Mouse (Mus musculus) heart, embryonic 12.5 days (tissue): ENCODE results near the gene Pdzrn3. TPM values are rescaled to one million over a fixed set of nuclear protein-coding genes. Genes with fewer than 3 reads are reported as not detected.

Experiments used
- ATAC-seq: fragments of 200-750 bp; cut with Nextera tagmentation; 2 replicates; pipeline ENCODE4 v1.8.0; 2017; ENCODE audit warnings: moderate TSS enrichment, moderate library complexity; ENCODE audit not compliant: insufficient number of reproducible peaks, low FRiP score
- H3K27ac ChIP-seq: fragments of 300-500 bp; sonication (generic); 2 replicates; pipeline ENCODE4 v1.5.1; 2016; ENCODE audit warnings: mild to moderate bottlenecking, moderate library complexity; ENCODE audit not compliant: poor library complexity, severe bottlenecking
- H3K27me3 ChIP-seq: fragments of 300-500 bp; sonication (generic); replicated peaks from 2 replicates; pipeline ENCODE4 v1.6.1; 2016; ENCODE audit warnings: mild to moderate bottlenecking, moderate library complexity
- H3K36me3 ChIP-seq: fragments of 300-500 bp; sonication (generic); 2 replicates; pipeline ENCODE4 v1.6.1; 2016; ENCODE audit warnings: mild to moderate bottlenecking, moderate library complexity
- H3K4me1 ChIP-seq: fragments of 300-500 bp; sonication (generic); replicated peaks from 2 replicates; pipeline ENCODE4 v1.6.1; 2016; ENCODE audit warnings: mild to moderate bottlenecking
- H3K4me2 ChIP-seq: fragments of 300-500 bp; sonication (generic); 2 replicates; pipeline ENCODE4 v1.6.1; 2016; ENCODE audit warnings: mild to moderate bottlenecking, moderate library complexity
- H3K4me3 ChIP-seq: fragments of 300-500 bp; sonication (generic); 2 replicates; pipeline ENCODE4 v1.5.1; 2016; ENCODE audit warnings: mild to moderate bottlenecking
- H3K9ac ChIP-seq: fragments of 300-500 bp; sonication (generic); 2 replicates; pipeline ENCODE4 v1.6.1; 2016; ENCODE audit warnings: mild to moderate bottlenecking, moderate library complexity
- H3K9me3 ChIP-seq: fragments of 300-500 bp; sonication (generic); replicated peaks from 2 replicates; pipeline ENCODE4 v1.6.1; 2016; ENCODE audit warnings: mild to moderate bottlenecking, moderate library complexity
- whole genome bisulfite sequencing: fragments of 180-500 bp; shearing (Covaris S2); methylation state at CpG from one replicate; pipeline ENCODE4 v1.1.7; 2016; 5-methylcytosine and 5-hydroxymethylcytosine counted together
- polyA plus RNA-seq: library from polyadenylated mRNA; unstranded; fragments of >200 nt; fragmentation: Nextera tagmentation; extraction: Ambion mirVana; gene quantifications from 2 replicates; pipeline ENCODE4 v1.2.1, GENCODE M21; 2016

Gene Pdzrn3
- polyA plus RNA-seq, 1 experiment from 2014 or later: 14.0 TPM

- WGBS: 70% methylated on average over 3 of the region's 3 CpGs
Measured at GRCm38 (mm10) chr6:101219004-101219403, 158.7 kb downstream of the Pdzrn3 start.

GRCm38 (mm10) chr6:101218197-101218596 lies 159.5 kb downstream of the Pdzrn3 start:
- 83% methylated on average over 4 of the region's 4 CpGs for WGBS
- no peak for ATAC-seq

More at GRCm38 (mm10) chr6:101219004-101219403, 158.7 kb downstream of the Pdzrn3 start:
- ATAC-seq: no peak
- no peak overlapping the region for H3K4me2 ChIP-seq
- peaks cover 30% of the 10 kb centered on the region for H3K4me1 ChIP-seq
- H3K9me3 ChIP-seq: no peaks in the 10 kb centered on the region
- no peak overlapping the region for H3K27ac ChIP-seq
- no peak overlapping the region for H3K9ac ChIP-seq
- no peaks in the 10 kb centered on the region for H3K27me3 ChIP-seq
- H3K36me3 ChIP-seq: no peaks in the 10 kb centered on the region
- H3K4me3 ChIP-seq: no peak overlapping the region

DNA sequence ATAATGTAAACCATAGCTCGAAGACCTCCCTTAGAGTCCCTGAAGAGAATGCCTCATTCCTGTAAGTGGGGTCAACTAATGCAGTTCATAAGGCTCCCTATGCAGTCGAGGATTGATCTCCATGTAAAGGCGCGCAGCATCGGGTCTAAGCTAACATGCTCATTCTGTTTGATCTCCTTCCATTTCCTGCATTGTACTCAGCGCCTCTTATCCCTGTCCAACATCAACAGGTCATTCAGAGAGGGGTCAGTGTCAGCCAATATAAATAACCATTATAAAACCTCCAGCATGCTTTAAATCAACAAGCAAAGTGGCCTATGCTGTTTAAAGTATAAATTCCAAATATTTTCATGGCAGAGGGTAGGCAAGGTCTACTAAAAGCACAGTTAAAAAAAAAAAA lies 159.9 kb downstream of the Pdzrn3 start:
- Histone ChIP-seq H3K4me1 (peaks cover 26% of the 10 kb centered on the region), H3K27ac (no peak overlapping the region), H3K9ac (no peak overlapping the region), H3K4me2 (no peak overlapping the region), H3K36me3 (no peaks in the 10 kb centered on the region), H3K4me3 (no peak overlapping the region), H3K9me3 (no peaks in the 10 kb centered on the region), H3K27me3 (no peaks in the 10 kb centered on the region)
- ATAC-seq: no peak
- 60% methylated on average over 6 of the region's 6 CpGs for WGBS

More at GRCm38 (mm10) chr6:101218197-101218596, 159.5 kb downstream of the Pdzrn3 start:
- Histone ChIP-seq H3K4me2 (no peak overlapping the region), H3K4me1 (peaks cover 30% of the 10 kb centered on the region), H3K27ac (no peak overlapping the region), H3K4me3 (no peak overlapping the region), H3K9ac (no peak overlapping the region), H3K9me3 (no peaks in the 10 kb centered on the region), H3K27me3 (no peaks in the 10 kb centered on the region), H3K36me3 (no peaks in the 10 kb centered on the region)

GRCm38 (mm10) chr6:101215436-101215791 lies 162.3 kb downstream of the Pdzrn3 start:
- peak overlapping the region; percentile 42; the same call in 1 of the 2 replicates for H3K4me2 ChIP-seq
- peak; percentile 42; the same call in 1 of the 2 replicates for ATAC-seq

GRCm38 (mm10) chr6:101214734-101215435 lies 162.8 kb downstream of the Pdzrn3 start:
- WGBS: 85% methylated on average over 8 of the region's 8 CpGs
- peak overlapping the region; percentile 42; the same call in 1 of the 2 replicates for H3K4me2 ChIP-seq
- peaks cover 19% of the 10 kb centered on the region for H3K4me1 ChIP-seq
- no peaks in the 10 kb centered on the region for H3K27me3 ChIP-seq
- H3K9me3 ChIP-seq: no peaks in the 10 kb centered on the region
- H3K36me3 ChIP-seq: no peaks in the 10 kb centered on the region
- ATAC-seq: no peak
- no peak overlapping the region for H3K9ac ChIP-seq
- H3K27ac ChIP-seq: no peak overlapping the region
- H3K4me3 ChIP-seq: no peak overlapping the region

More at GRCm38 (mm10) chr6:101215436-101215791, 162.3 kb downstream of the Pdzrn3 start:
- H3K9ac ChIP-seq: no peak overlapping the region
- H3K36me3 ChIP-seq: no peaks in the 10 kb centered on the region
- no peaks in the 10 kb centered on the region for H3K27me3 ChIP-seq
- H3K27ac ChIP-seq: no peak overlapping the region
- no peaks in the 10 kb centered on the region for H3K9me3 ChIP-seq
- 45% methylated on average over 16 of the region's 16 CpGs for WGBS
- peaks cover 19% of the 10 kb centered on the region for H3K4me1 ChIP-seq
- H3K4me3 ChIP-seq: no peak overlapping the region

- WGBS: 82% methylated on average over 5 of the region's 5 CpGs
- Histone ChIP-seq H3K4me1 (peaks cover 13% of the 10 kb centered on the region), H3K4me3 (no peak overlapping the region), H3K9me3 (no peaks in the 10 kb centered on the region), H3K9ac (no peak overlapping the region), H3K4me2 (no peak overlapping the region), H3K27ac (no peak overlapping the region), H3K27me3 (no peaks in the 10 kb centered on the region), H3K36me3 (no peaks in the 10 kb centered on the region)
- no peak for ATAC-seq
Measured at GRCm38 (mm10) chr6:101213066-101213465, 164.6 kb downstream of the Pdzrn3 start.

GRCm38 (mm10) chr6:101212086-101212485 lies 165.6 kb downstream of the Pdzrn3 start:
- H3K4me3 ChIP-seq: no peak overlapping the region
- no peaks in the 10 kb centered on the region for H3K36me3 ChIP-seq
- no peak overlapping the region for H3K4me2 ChIP-seq
- H3K4me1 ChIP-seq: peaks cover 13% of the 10 kb centered on the region
- no peak overlapping the region for H3K9ac ChIP-seq
- 86% methylated on average over 6 of the region's 6 CpGs for WGBS
- ATAC-seq: no peak
- no peaks in the 10 kb centered on the region for H3K9me3 ChIP-seq
- no peaks in the 10 kb centered on the region for H3K27me3 ChIP-seq
- no peak overlapping the region for H3K27ac ChIP-seq

- 86% methylated on average over 8 of the region's 8 CpGs for WGBS
- Histone ChIP-seq H3K9me3 (no peaks in the 10 kb centered on the region), H3K36me3 (no peaks in the 10 kb centered on the region), H3K4me2 (no peak overlapping the region), H3K27me3 (no peaks in the 10 kb centered on the region), H3K4me1 (peaks cover 11% of the 10 kb centered on the region), H3K9ac (no peak overlapping the region), H3K4me3 (no peak overlapping the region), H3K27ac (no peak overlapping the region)
- no peak for ATAC-seq
Measured at GRCm38 (mm10) chr6:101211361-101211841, 166.3 kb downstream of the Pdzrn3 start.

DNA sequence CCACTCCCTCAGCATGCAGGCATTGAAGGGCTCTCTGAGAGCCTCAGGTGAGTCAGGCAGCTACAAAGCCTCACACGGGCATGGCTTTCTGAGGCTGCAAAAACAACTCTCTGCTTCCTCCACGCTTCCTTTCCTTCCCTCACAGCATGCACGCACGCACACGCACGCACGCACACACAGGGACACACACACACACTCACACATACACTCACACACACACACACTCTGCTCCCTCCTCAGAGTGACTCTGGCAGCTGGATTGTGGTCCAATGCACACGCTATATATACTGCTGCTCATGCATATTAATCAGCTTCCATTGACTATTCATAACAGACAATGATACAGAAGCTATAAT lies 178.8 kb downstream of the Pdzrn3 start:
- Histone ChIP-seq H3K4me3 (0 out of 2 replicates have a peak overlapping the region, but pooled peaks have one; percentile 1), H3K9me3 (no peaks in the 10 kb centered on the region), H3K9ac (0 out of 2 replicates have a peak overlapping the region, but pooled peaks have one; percentile 5), H3K36me3 (no peaks in the 10 kb centered on the region), H3K4me2 (peak overlapping the region; percentile 47), H3K27me3 (0 out of 2 replicates have a peak, but pooled peaks cover 13% of the 10 kb centered on the region), H3K27ac (no peak overlapping the region), H3K4me1 (peaks cover 31% of the 10 kb centered on the region)
- no peak for ATAC-seq
- WGBS: 31% methylated on average over 8 of the region's 8 CpGs

DNA sequence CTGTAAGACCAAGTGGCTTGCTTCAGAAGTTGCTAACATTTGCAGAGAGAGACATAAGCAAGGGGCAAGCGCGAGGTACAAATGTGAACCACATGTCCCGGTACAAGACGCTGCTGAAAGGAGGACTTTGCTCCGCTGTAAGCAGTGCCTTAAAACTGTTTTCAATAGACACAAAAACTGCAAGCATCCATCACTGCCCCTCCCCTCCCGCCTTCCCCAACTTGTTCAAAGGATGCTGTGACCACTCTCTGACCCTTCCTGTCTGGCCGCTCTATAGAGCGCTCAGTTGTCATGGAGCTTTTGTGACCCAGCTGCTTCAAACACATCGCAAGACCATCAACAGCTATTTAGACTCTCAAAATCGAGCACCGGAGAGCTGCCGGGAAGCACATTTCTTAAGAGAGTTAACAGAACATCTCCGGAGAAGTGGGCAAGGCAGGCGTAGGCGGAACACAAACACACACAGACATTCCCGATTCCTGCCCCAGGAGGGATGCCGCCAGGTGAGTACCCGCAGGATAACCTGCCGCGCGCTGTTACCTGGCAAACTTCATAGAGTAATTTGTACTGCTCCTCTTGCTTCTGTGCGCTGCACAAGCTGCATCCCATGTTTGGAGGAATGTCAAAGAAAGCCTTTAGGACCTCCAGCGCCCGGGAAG lies 179.3 kb downstream of the Pdzrn3 start:
- 0 out of 2 replicates have a peak, but pooled peaks cover 13% of the 10 kb centered on the region for H3K27me3 ChIP-seq
- H3K4me1 ChIP-seq: peaks cover 31% of the 10 kb centered on the region
- H3K4me3 ChIP-seq: 0 out of 2 replicates have a peak overlapping the region, but pooled peaks have one; percentile 1
- no peak for ATAC-seq
- H3K27ac ChIP-seq: no peak overlapping the region
- H3K9ac ChIP-seq: 0 out of 2 replicates have a peak overlapping the region, but pooled peaks have one; percentile 5
- no peaks in the 10 kb centered on the region for H3K9me3 ChIP-seq
- WGBS: 26% methylated on average over 24 of the region's 24 CpGs
- no peaks in the 10 kb centered on the region for H3K36me3 ChIP-seq
- H3K4me2 ChIP-seq: peak overlapping the region; percentile 47

DNA sequence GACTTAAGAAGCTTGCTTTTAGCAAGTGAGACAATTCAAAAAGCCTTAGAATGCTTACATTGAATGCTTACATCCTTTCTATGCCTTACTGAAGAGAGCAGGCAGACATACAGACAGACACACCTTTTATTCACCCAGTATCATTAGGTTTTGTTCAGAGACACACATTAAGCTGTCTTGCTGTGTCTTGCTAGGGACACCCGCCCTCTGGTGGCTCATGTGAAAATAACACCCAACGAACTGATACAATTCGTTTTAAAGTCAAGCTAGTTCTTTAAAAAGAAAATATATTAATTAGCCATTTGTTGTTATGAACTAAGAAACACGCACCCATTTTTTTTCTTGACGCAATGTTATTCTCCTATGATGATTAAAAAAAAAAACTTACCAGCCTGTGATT lies 180.1 kb downstream of the Pdzrn3 start:
- no peaks in the 10 kb centered on the region for H3K36me3 ChIP-seq
- 16% methylated on average over 5 of the region's 5 CpGs for WGBS
- H3K4me2 ChIP-seq: no peak overlapping the region
- H3K4me1 ChIP-seq: peaks cover 31% of the 10 kb centered on the region
- H3K9ac ChIP-seq: no peak overlapping the region
- ATAC-seq: no peak
- H3K4me3 ChIP-seq: no peak overlapping the region
- H3K27ac ChIP-seq: no peak overlapping the region
- H3K27me3 ChIP-seq: 0 out of 2 replicates have a peak, but pooled peaks cover 13% of the 10 kb centered on the region
- H3K9me3 ChIP-seq: no peaks in the 10 kb centered on the region
